Mouse (Mus musculus): Measurements from ENCODE around the gene Dgkz.

GRCm38 (mm10) chr2:91980830-91981229, 5.2 kb upstream of the Dgkz start:
- no peak for TF ChIP-seq CTCF (IDR thresholded peaks at IDR 0.05; ENCODE audit: extremely low read depth, insufficient read length, insufficient replicate concordance, low read depth, low read length)
- TF ChIP-seq POLR2A (IDR thresholded peaks at IDR 0.05; ENCODE audit: low read depth, low read length), result no peak

Measured in small intestine, adult 2 months (tissue).